Mouse (Mus musculus) bone marrow macrophage, adult 2 months (primary cell): ENCODE results near the gene Aatk.

Experiments
- CTCF ChIP-seq: IDR thresholded peaks from 2 replicates; pipeline ENCODE4 v1.5.1; 2012; ENCODE audit warnings: low read depth, mild to moderate bottlenecking, low read length, moderate library complexity
- POLR2A ChIP-seq: IDR thresholded peaks from 2 replicates; pipeline ENCODE4 v1.6.1; 2012; ENCODE audit warnings: mild to moderate bottlenecking, low read depth, low read length, borderline replicate concordance

GRCm38 (mm10) chr11:119959714-119960113 is 87.3 kb downstream of the Aatk start:
- TF ChIP-seq CTCF (no peak), POLR2A (no peak)
